Mouse (Mus musculus): Measurements from ENCODE around the gene Kbtbd8.

- peak; percentile 13; the same call in 1 of the 2 replicates for TF ChIP-seq CTCF (IDR thresholded peaks at IDR 0.05; ENCODE audit: borderline replicate concordance, extremely low read depth, insufficient read depth, insufficient read length)
- no peak for TF ChIP-seq POLR2A (IDR thresholded peaks at IDR 0.05; ENCODE audit: borderline replicate concordance, extremely low read depth, insufficient read depth, insufficient read length, poor library complexity, severe bottlenecking)
These were observed 8.6 kb upstream of the Kbtbd8 start for GRCm38 (mm10) chr6:95108437-95108836.
